Mouse (Mus musculus): ENCODE results near the gene Catip.

DNA sequence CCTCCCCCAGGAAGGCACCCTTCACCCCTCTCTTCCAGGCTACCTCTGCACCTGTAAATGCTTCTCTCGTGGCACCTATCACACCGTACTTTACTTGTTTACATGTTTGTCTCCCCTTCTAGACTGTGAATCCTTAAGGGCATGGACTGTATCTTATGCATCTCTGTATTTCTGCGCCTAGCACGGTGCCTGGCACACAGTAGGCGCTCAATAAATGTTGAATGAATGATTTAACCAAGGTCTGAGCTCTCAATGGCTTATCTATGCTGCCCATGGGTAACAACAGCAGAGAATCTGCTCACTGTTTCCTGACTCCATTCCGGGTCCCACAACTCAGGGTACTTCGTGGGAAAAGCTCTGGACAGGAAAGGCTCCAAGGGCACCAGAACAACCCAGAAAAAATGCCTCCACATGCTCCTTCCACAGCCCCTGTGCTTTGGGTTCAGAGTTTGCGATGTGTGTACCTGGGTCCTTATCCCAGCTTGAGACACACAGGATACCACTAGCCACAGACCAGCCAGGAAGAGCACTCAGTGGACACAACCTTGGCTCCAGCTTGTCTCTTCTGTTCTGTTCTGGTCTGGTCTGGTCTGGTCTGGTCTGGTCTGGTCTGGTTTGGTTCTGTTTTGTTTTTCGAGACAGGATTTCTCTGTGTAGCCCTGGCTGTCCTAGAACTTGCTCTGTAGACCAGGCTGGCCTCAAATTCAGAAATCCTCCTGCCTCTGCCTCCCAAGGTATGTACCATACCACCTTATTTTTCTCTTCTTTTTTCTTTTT lies 8.3 kb upstream of the Catip start:
- TF ChIP-seq GATA1 (IDR thresholded peaks at IDR 0.05; ENCODE audit: borderline replicate concordance, low read length) (no peak), FLI1 (IDR thresholded peaks at IDR 0.05; ENCODE audit: low read length) (no peak)
